ENCODE assay signal across 7 mouse cellular contexts in genomic region chr5:103772252-103772651, GRCm38 (mm10).
DNase-seq lines count a peak whose midpoint lies in the region; ATAC-seq and TF ChIP-seq lines count a peak whose summit lies in the region.

No protein-coding gene starts in this region.

- H3K27ac ChIP-seq in left cerebral cortex, adult 2 months = peak overlapping the region; percentile 78
- peak overlapping the region; percentile 84 for H3K27ac ChIP-seq in forebrain, embryonic 11.5 days (ENCODE audit: low read depth, low read length)
- peak overlapping the region; percentile 84; the same call in 1 of the 2 replicates for H3K27ac ChIP-seq in limb, embryonic 14.5 days (replicated peaks; ENCODE audit: low read depth, low read length)
- H3K27ac ChIP-seq in small intestine, adult 2 months (ENCODE audit: insufficient read depth, low read depth, low read length) = peak overlapping the region; percentile 26; the same call in 1 of the 2 replicates

- peak; percentile 36; the same call in 1 of the 2 replicates for ATAC-seq in forebrain, embryonic 11.5 days (replicated peaks; ENCODE audit: low FRiP score)
- no peak for ATAC-seq in limb, embryonic 14.5 days (ENCODE audit: low FRiP score, low read depth)

- H3K4me1 ChIP-seq in forebrain, embryonic 11.5 days (replicated peaks; ENCODE audit: control insufficient read depth, insufficient read depth, low read length) = peaks cover 18% of the 10 kb centered on the region
- H3K4me1 ChIP-seq in limb, embryonic 14.5 days (ENCODE audit: control insufficient read depth, insufficient read depth, low read length) = peaks cover 37% of the 10 kb centered on the region
- peaks cover 43% of the 10 kb centered on the region; the same call in 1 of the 2 replicates for H3K4me1 ChIP-seq in small intestine, adult 2 months (ENCODE audit: control insufficient read depth, insufficient read depth, insufficient read length, low read length)

- no peak for DNase-seq in left cerebral cortex, adult 2 months (ENCODE audit: extremely low spot score in 1 of 2, low spot score in 2 of 2)
- DNase-seq in left cerebral cortex, postnatal 14 days (ENCODE audit: low spot score in 2 of 2) = no peak
- DNase-seq in forebrain, embryonic 11.5 days (ENCODE audit: low spot score) = no peak
- DNase-seq in limb, embryonic 14.5 days (ENCODE audit: low spot score) = no peak
- DNase-seq in layer of hippocampus, postnatal 25 days (ENCODE audit: extremely low spot score in 1 of 2, low spot score in 1 of 2) = no peak
- DNase-seq in cerebellum, postnatal 25 days = no peak

- no peaks in the 10 kb centered on the region for H3K9me3 ChIP-seq in forebrain, embryonic 11.5 days (ENCODE audit: control insufficient read depth, low read length)
- H3K9me3 ChIP-seq in limb, embryonic 14.5 days (ENCODE audit: control insufficient read depth, low read length) = no peaks in the 10 kb centered on the region

- H3K4me2 ChIP-seq in forebrain, embryonic 11.5 days (ENCODE audit: low read depth, low read length, severe bottlenecking) = peak overlapping the region; percentile 40; the same call in 1 of the 2 replicates
- peak overlapping the region; percentile 35; the same call in 1 of the 2 replicates for H3K4me2 ChIP-seq in limb, embryonic 14.5 days (replicated peaks; ENCODE audit: low read depth, low read length, severe bottlenecking)

- TF ChIP-seq POLR2A in limb, embryonic 14.5 days (IDR thresholded peaks at IDR 0.05; ENCODE audit: borderline replicate concordance, extremely low read depth, insufficient read depth, insufficient read length) = no peak
- TF ChIP-seq POLR2A in small intestine, adult 2 months (IDR thresholded peaks at IDR 0.05; ENCODE audit: low read depth, low read length) = no peak

- no peak for TF ChIP-seq CTCF in left cerebral cortex, adult 2 months (IDR thresholded peaks at IDR 0.05)
- TF ChIP-seq CTCF in small intestine, adult 2 months (IDR thresholded peaks at IDR 0.05; ENCODE audit: extremely low read depth, insufficient read length, insufficient replicate concordance, low read depth, low read length) = no peak

- intact Hi-C loops in left cerebral cortex, adult 2 months (cut with DNase I) = loop anchor here (2.0 kb wide), 1 partner anchor 17 kb away; no protein-coding TSS in a partner anchor
- intact Hi-C loops in left cerebral cortex, postnatal 14 days (cut with DNase I) = no loop called here

- no peak overlapping the region for H3K4me3 ChIP-seq in left cerebral cortex, adult 2 months
- no peak overlapping the region for H3K4me3 ChIP-seq in forebrain, embryonic 11.5 days (ENCODE audit: low read depth, low read length)
- H3K4me3 ChIP-seq in limb, embryonic 14.5 days (replicated peaks; ENCODE audit: low read length) = no peak overlapping the region
- H3K4me3 ChIP-seq in small intestine, adult 2 months (ENCODE audit: low read depth, low read length) = no peak overlapping the region

- WGBS in forebrain, embryonic 11.5 days = 12% methylated on average over 4 of the region's 4 CpGs
- 15% methylated on average over 4 of the region's 4 CpGs for WGBS in limb, embryonic 14.5 days
- WGBS in small intestine, adult 2 months = 12% methylated on average over 4 of the region's 4 CpGs

- 0 out of 2 replicates have a peak overlapping the region, but pooled peaks have one; percentile 6 for H3K9ac ChIP-seq in forebrain, embryonic 11.5 days (ENCODE audit: low read length)
- H3K9ac ChIP-seq in limb, embryonic 14.5 days (ENCODE audit: low read depth, low read length, severe bottlenecking) = no peak overlapping the region

- no peaks in the 10 kb centered on the region for H3K27me3 ChIP-seq in forebrain, embryonic 11.5 days (ENCODE audit: control insufficient read depth, insufficient read depth, low read length)
- no peaks in the 10 kb centered on the region for H3K27me3 ChIP-seq in limb, embryonic 14.5 days (ENCODE audit: control insufficient read depth, insufficient read depth, low read length)
- no peaks in the 10 kb centered on the region for H3K27me3 ChIP-seq in small intestine, adult 2 months (ENCODE audit: control insufficient read depth, insufficient read depth, low read length)

- no peaks in the 10 kb centered on the region for H3K36me3 ChIP-seq in forebrain, embryonic 11.5 days (ENCODE audit: control insufficient read depth, insufficient read depth, low read length)
- H3K36me3 ChIP-seq in limb, embryonic 14.5 days (ENCODE audit: control insufficient read depth, insufficient read depth, low read length) = no peaks in the 10 kb centered on the region
- no peaks in the 10 kb centered on the region for H3K36me3 ChIP-seq in small intestine, adult 2 months (ENCODE audit: control insufficient read depth, insufficient read depth, low read length)

Comparison
In these comparisons a context has a peak if more than half of its experiments do, and no peak if none do; other contexts are left out.
1. H3K27ac ChIP-seq: peak in every context shown above with its lines; median percentile 84 in forebrain, embryonic 11.5 days; 84 in limb, embryonic 14.5 days; 78 in left cerebral cortex, adult 2 months; 26 in small intestine, adult 2 months.